Mouse (Mus musculus) CH12.LX (cell line): ENCODE measurements around the gene Plcb3.

Experiments used
- CTCF ChIP-seq, 2 experiments: IDR thresholded peaks in 1 of 2; conservative IDR thresholded peaks in 1 of 2; 2 replicates each; pipeline ENCODE4 v1.5.1; 2011 to 2012; ENCODE audit warnings: low read depth in 2 of 2, low read length in 2 of 2, improper control_type of control experiment in 1 of 2, inconsistent platforms in 1 of 2, mild to moderate bottlenecking in 1 of 2, moderate library complexity in 1 of 2
- MAX ChIP-seq: IDR thresholded peaks from 2 replicates; pipeline ENCODE4 v1.6.1; 2011; ENCODE audit warnings: low read length, improper control_type of control experiment
- NELFE ChIP-seq: IDR thresholded peaks from 2 replicates; pipeline ENCODE4 v1.6.1; 2011; ENCODE audit warnings: low read depth, low read length, improper control_type of control experiment
- NRF1 ChIP-seq: IDR thresholded peaks from 2 replicates; pipeline ENCODE4 v1.6.1; 2014; ENCODE audit warnings: low read depth, mild to moderate bottlenecking, inconsistent platforms, low read length, improper control_type of control experiment, moderate library complexity
- POLR2A ChIP-seq: IDR thresholded peaks from 2 replicates; pipeline ENCODE4 v1.6.1; 2011; ENCODE audit warnings: low read depth, mild to moderate bottlenecking, improper control_type of control experiment, low read length
- RAD21 ChIP-seq: IDR thresholded peaks from 2 replicates; pipeline ENCODE4 v1.6.1; 2011; ENCODE audit warnings: low read depth, mild to moderate bottlenecking, low read length, improper control_type of control experiment, moderate library complexity
- SIN3A ChIP-seq: IDR thresholded peaks from 2 replicates; pipeline ENCODE4 v1.6.1; 2012; ENCODE audit warnings: low read length, improper control_type of control experiment, inconsistent platforms

DNA sequence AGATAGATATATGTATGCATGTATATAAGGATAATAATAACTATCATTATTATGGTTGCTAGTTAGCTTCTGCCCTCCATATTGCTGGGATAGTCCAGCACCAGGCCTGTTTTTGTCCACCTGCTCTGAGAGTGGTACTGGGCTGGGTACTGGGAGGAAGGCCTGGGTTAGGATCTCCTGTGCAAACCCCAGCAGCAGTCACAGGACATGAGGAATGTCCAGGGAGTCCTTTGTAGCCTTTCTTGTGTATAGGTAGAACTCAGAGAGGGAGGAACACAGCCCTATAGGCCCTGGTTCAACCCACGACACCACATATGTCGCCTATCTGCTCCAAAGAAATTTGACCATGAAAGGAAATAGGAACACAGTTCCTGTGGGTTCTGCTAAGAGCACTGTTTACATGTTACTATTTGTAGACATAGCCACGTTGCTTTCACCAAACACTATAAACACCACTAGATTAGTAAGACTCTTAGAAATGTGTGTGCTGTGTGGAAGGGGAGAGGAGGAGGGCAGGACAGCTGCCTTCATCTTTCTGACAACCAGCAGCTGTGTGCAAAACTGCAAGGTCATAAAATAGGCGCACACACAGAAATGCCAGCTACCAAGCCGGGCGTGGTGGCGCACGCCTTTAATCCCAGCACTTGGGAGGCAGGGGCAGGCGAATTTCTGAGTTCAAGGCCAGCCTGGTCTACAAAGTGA, 30.8 kb upstream of the Plcb3 start:
- TF ChIP-seq CTCF (conservative IDR thresholded peaks at IDR 0.05 in 1 of 2, IDR thresholded peaks at IDR 0.05 in 1 of 2; ENCODE audit: low read depth in 2 of 2, low read length in 2 of 2) (no peak), POLR2A (no peak), NELFE (no peak), RAD21 (no peak), NRF1 (no peak), MAX (no peak), SIN3A (no peak)
